Mouse (Mus musculus) cerebellum, adult (tissue): ENCODE measurements around the gene Pacs1.

Source experiments
- ATAC-seq: cut with Nextera tagmentation; 2 replicates; pipeline ENCODE4 v1.9.2; 2017; ENCODE audit warnings: mild to moderate bottlenecking, moderate library complexity, mixed read lengths; ENCODE audit not compliant: insufficient number of reproducible peaks, low FRiP score, low TSS enrichment

Gene Pacs1

GRCm38 (mm10) chr19:5272801-5273733 lies at the start of gene Pacs1:
Gene Pacs1, minus strand, starts transcription at chr19:5273119.
- ATAC-seq, result peak; percentile 74; the same call in 1 of the 2 replicates

- ATAC-seq, result no peak
Observed at GRCm38 (mm10) chr19:5313189-5313588, 40.3 kb upstream of the Pacs1 start.

- no peak for ATAC-seq
Observed at GRCm38 (mm10) chr19:5309025-5309424, 36.1 kb upstream of the Pacs1 start.

GRCm38 (mm10) chr19:5306968-5307734 lies 34.2 kb upstream of the Pacs1 start:
- no peak for ATAC-seq

- no peak for ATAC-seq
Observed at GRCm38 (mm10) chr19:5306279-5306678, 33.4 kb upstream of the Pacs1 start.

GRCm38 (mm10) chr19:5302455-5302854 lies 29.5 kb upstream of the Pacs1 start:
- ATAC-seq, result no peak

- no peak for ATAC-seq
Observed at GRCm38 (mm10) chr19:5300588-5300987, 27.7 kb upstream of the Pacs1 start.

GRCm38 (mm10) chr19:5297903-5298800 lies 25.2 kb upstream of the Pacs1 start, which contains the start of gene Gal3st3:
Gene Gal3st3, plus strand, starts transcription at chr19:5298331.
- ATAC-seq, result no peak

GRCm38 (mm10) chr19:5296630-5297029 lies 23.7 kb upstream of the Pacs1 start:
- no peak for ATAC-seq

- no peak for ATAC-seq
Observed at GRCm38 (mm10) chr19:5295736-5296075, 22.8 kb upstream of the Pacs1 start.

GRCm38 (mm10) chr19:5294972-5295735 lies 22.2 kb upstream of the Pacs1 start, which contains the start of gene Sf3b2:
Gene Sf3b2, minus strand, starts transcription at chr19:5295455.
- peak; percentile 91 for ATAC-seq

GRCm38 (mm10) chr19:5278381-5278780 lies 5.5 kb upstream of the Pacs1 start:
- ATAC-seq, result no peak

GRCm38 (mm10) chr19:5277140-5277539 lies 4.2 kb upstream of the Pacs1 start:
- ATAC-seq, result no peak

GRCm38 (mm10) chr19:5276531-5276930 lies 3.6 kb upstream of the Pacs1 start:
- no peak for ATAC-seq

GRCm38 (mm10) chr19:5275736-5276135 lies 2.8 kb upstream of the Pacs1 start:
- no peak for ATAC-seq

GRCm38 (mm10) chr19:5274641-5275040 lies 1.7 kb upstream of the Pacs1 start:
- no peak for ATAC-seq

GRCm38 (mm10) chr19:5273916-5274315 lies 997 bp upstream of the Pacs1 start:
- ATAC-seq, result no peak

GRCm38 (mm10) chr19:5272326-5272795 lies 558 bp downstream of the Pacs1 start:
- peak; percentile 41; the same call in 1 of the 2 replicates for ATAC-seq

GRCm38 (mm10) chr19:5271430-5271829 lies 1.5 kb downstream of the Pacs1 start:
- no peak for ATAC-seq
